Mouse (Mus musculus) ES-Bruce4 (cell line): ENCODE measurements around the gene Rptor. TPM values are rescaled to one million over a fixed set of nuclear protein-coding genes. Genes with fewer than 3 reads are reported as not detected.

Experiments
- H3K27ac ChIP-seq: 2 replicates; pipeline ENCODE4 v1.5.1; 2012; ENCODE audit warnings: low read length, inconsistent platforms; ENCODE audit not compliant: insufficient read depth
- H3K27me3 ChIP-seq: 2 replicates; pipeline ENCODE4 v1.6.1; 2012; ENCODE audit warnings: mild to moderate bottlenecking, low read length, inconsistent platforms; ENCODE audit not compliant: control insufficient read depth, poor library complexity, insufficient read depth, severe bottlenecking
- H3K36me3 ChIP-seq: 2 replicates; pipeline ENCODE4 v1.6.1; 2012; ENCODE audit warnings: inconsistent platforms, mild to moderate bottlenecking, low read length, moderate library complexity; ENCODE audit not compliant: control insufficient read depth, poor library complexity, insufficient read depth, severe bottlenecking
- H3K4me1 ChIP-seq: one replicate; pipeline ENCODE4 v1.8.1; 2011; ENCODE audit warnings: low read length; ENCODE audit not compliant: control insufficient read depth, insufficient read depth
- H3K4me3 ChIP-seq: 2 replicates; pipeline ENCODE4 v1.5.1; 2011; ENCODE audit warnings: low read depth, mild to moderate bottlenecking, low read length
- H3K9ac ChIP-seq: 2 replicates; pipeline ENCODE4 v1.6.1; 2012; ENCODE audit warnings: low read depth, mild to moderate bottlenecking, inconsistent platforms; ENCODE audit not compliant: poor library complexity, severe bottlenecking
- H3K9me3 ChIP-seq: replicated peaks from 2 replicates; pipeline ENCODE4 v1.6.1; 2012; ENCODE audit warnings: mild to moderate bottlenecking, low read length, inconsistent platforms; ENCODE audit not compliant: control insufficient read depth, poor library complexity, insufficient read depth, severe bottlenecking
- CTCF ChIP-seq: IDR thresholded peaks from one replicate; pipeline ENCODE4 v1.8.1; 2011; ENCODE audit warnings: low read depth, low read length
- EP300 ChIP-seq: IDR thresholded peaks from 2 replicates; pipeline ENCODE4 v1.6.1; 2011; ENCODE audit warnings: low read depth, low read length; ENCODE audit not compliant: insufficient read depth
- POLR2A ChIP-seq: IDR thresholded peaks from one replicate; pipeline ENCODE4 v1.8.1; 2011; ENCODE audit warnings: low read length; ENCODE audit not compliant: insufficient read depth
- polyA plus RNA-seq: library from polyadenylated mRNA; stranded (reverse); fragments of >200 nt; gene quantifications from 2 replicates; pipeline ENCODE4 v1.2.4, GENCODE M21; 2011; ENCODE audit warnings: low read depth; ENCODE audit not compliant: missing spikeins, insufficient read depth, insufficient read length

Gene Rptor
- polyA plus RNA-seq, 1 experiment, result 41.5 TPM

- no peaks in the 10 kb centered on the region for H3K9me3 ChIP-seq
- TF ChIP-seq POLR2A (no peak), EP300 (no peak), CTCF (no peak)
- no peak overlapping the region for H3K9ac ChIP-seq
- no peak overlapping the region for H3K27ac ChIP-seq
- H3K4me3 ChIP-seq, result no peak overlapping the region
- H3K4me1 ChIP-seq, result no peaks in the 10 kb centered on the region
- no peaks in the 10 kb centered on the region for H3K27me3 ChIP-seq
- H3K36me3 ChIP-seq, result peaks cover 3% of the 10 kb centered on the region; the same call in 1 of the 2 replicates
Observed at GRCm38 (mm10) chr11:119866837-119867236, 264.1 kb downstream of the Rptor start.

- Histone ChIP-seq H3K4me3 (no peak overlapping the region), H3K36me3 (peaks cover 5% of the 10 kb centered on the region; the same call in 1 of the 2 replicates), H3K27ac (no peak overlapping the region)
Observed at GRCm38 (mm10) chr11:119868138-119868537, 265.4 kb downstream of the Rptor start.

GRCm38 (mm10) chr11:119868556-119868955 is 265.9 kb downstream of the Rptor start:
- H3K36me3 ChIP-seq, result peaks cover 5% of the 10 kb centered on the region; the same call in 1 of the 2 replicates
- H3K27me3 ChIP-seq, result no peaks in the 10 kb centered on the region
- H3K4me1 ChIP-seq, result no peaks in the 10 kb centered on the region
- no peak overlapping the region for H3K27ac ChIP-seq
- no peak overlapping the region for H3K4me3 ChIP-seq
- no peaks in the 10 kb centered on the region for H3K9me3 ChIP-seq
- no peak overlapping the region for H3K9ac ChIP-seq
- TF ChIP-seq POLR2A (no peak), EP300 (no peak), CTCF (no peak)

More at GRCm38 (mm10) chr11:119868138-119868537, 265.4 kb downstream of the Rptor start:
- Histone ChIP-seq H3K27me3 (no peaks in the 10 kb centered on the region), H3K9ac (no peak overlapping the region), H3K4me1 (no peaks in the 10 kb centered on the region), H3K9me3 (no peaks in the 10 kb centered on the region)
- TF ChIP-seq POLR2A, result no peak
- no peak for TF ChIP-seq CTCF
- no peak for TF ChIP-seq EP300

- peaks cover 2% of the 10 kb centered on the region; the same call in 1 of the 2 replicates for H3K36me3 ChIP-seq
Observed at GRCm38 (mm10) chr11:119871141-119871540, 268.4 kb downstream of the Rptor start.

GRCm38 (mm10) chr11:119873643-119874042 is 270.9 kb downstream of the Rptor start:
- no peak overlapping the region for H3K4me3 ChIP-seq
- H3K36me3 ChIP-seq, result peaks cover 2% of the 10 kb centered on the region; the same call in 1 of the 2 replicates
- H3K9ac ChIP-seq, result no peak overlapping the region
- no peaks in the 10 kb centered on the region for H3K27me3 ChIP-seq
- H3K9me3 ChIP-seq, result no peaks in the 10 kb centered on the region
- no peaks in the 10 kb centered on the region for H3K4me1 ChIP-seq
- H3K27ac ChIP-seq, result no peak overlapping the region
- TF ChIP-seq POLR2A (no peak), EP300 (no peak), CTCF (no peak)

More at GRCm38 (mm10) chr11:119871141-119871540, 268.4 kb downstream of the Rptor start:
- Histone ChIP-seq H3K9ac (no peak overlapping the region), H3K27me3 (no peaks in the 10 kb centered on the region), H3K4me3 (no peak overlapping the region), H3K9me3 (no peaks in the 10 kb centered on the region), H3K27ac (no peak overlapping the region), H3K4me1 (no peaks in the 10 kb centered on the region)
- no peak for TF ChIP-seq EP300
- TF ChIP-seq POLR2A, result no peak
- TF ChIP-seq CTCF, result no peak

GRCm38 (mm10) chr11:119874841-119875240 is 272.1 kb downstream of the Rptor start:
- Histone ChIP-seq H3K9me3 (no peaks in the 10 kb centered on the region), H3K4me1 (no peaks in the 10 kb centered on the region), H3K27ac (no peak overlapping the region), H3K4me3 (no peak overlapping the region), H3K27me3 (no peaks in the 10 kb centered on the region), H3K9ac (no peak overlapping the region), H3K36me3 (peaks cover 2% of the 10 kb centered on the region; the same call in 1 of the 2 replicates)
- TF ChIP-seq EP300, result no peak
- TF ChIP-seq CTCF, result no peak
- no peak for TF ChIP-seq POLR2A
